Mouse (Mus musculus) CH12.LX (cell line): Measurements from ENCODE around the gene Trim9. TPM values are rescaled to one million over a fixed set of nuclear protein-coding genes. Genes with fewer than 3 reads are reported as not detected.

Experiments used
- DNase-seq: peaks from one replicate; pipeline ENCODE4 v3.0.0-alpha.2; 2013; ENCODE audit errors: extremely low read depth
- H3K27ac ChIP-seq: 2 replicates; pipeline ENCODE4 v1.5.1; 2012; ENCODE audit warnings: low read depth, mild to moderate bottlenecking, control low read depth, moderate library complexity; ENCODE audit not compliant: insufficient read depth
- H3K27me3 ChIP-seq: replicated peaks from 2 replicates; pipeline ENCODE3; 2012; ENCODE audit warnings: inconsistent platforms
- H3K36me3 ChIP-seq, 2 experiments: replicated peaks in 1 of 2; 2 replicates each; pipeline versions ENCODE3 to v1.6.1; 2012; ENCODE audit warnings: inconsistent platforms in 1 of 2, low read length in 1 of 2, mild to moderate bottlenecking in 1 of 2, mixed read lengths in 1 of 2, moderate library complexity in 1 of 2; ENCODE audit not compliant: control insufficient read depth in 1 of 2, insufficient read depth in 1 of 2
- H3K4me1 ChIP-seq, 2 experiments: 2 replicates each; pipeline ENCODE4 v1.6.1; 2012; ENCODE audit warnings: inconsistent platforms in 1 of 2, moderate library complexity in 1 of 2; ENCODE audit not compliant: insufficient read depth in 2 of 2, control insufficient read depth in 1 of 2
- H3K4me2 ChIP-seq: 2 replicates; pipeline ENCODE4 v1.6.1; 2012; ENCODE audit warnings: low read depth, mild to moderate bottlenecking, control low read depth; ENCODE audit not compliant: poor library complexity, insufficient read depth, severe bottlenecking
- H3K4me3 ChIP-seq, 3 experiments: fragments of 150-350 bp in 1 of 3; sonication (generic) in 1 of 3; replicated peaks in 1 of 3; 2 replicates each; pipeline versions ENCODE3 to v1.5.1; 2011 to 2012; ENCODE audit warnings: low read depth in 2 of 3, low read length in 2 of 3, mild to moderate bottlenecking in 2 of 3, moderate library complexity in 2 of 3, control low read depth in 1 of 3, improper control_type of control experiment in 1 of 3, inconsistent platforms in 1 of 3, mixed read lengths in 1 of 3; ENCODE audit not compliant: poor library complexity in 1 of 3
- H3K79me2 ChIP-seq: replicated peaks from 2 replicates; pipeline ENCODE4 v1.6.1; 2012; ENCODE audit warnings: mild to moderate bottlenecking, moderate library complexity; ENCODE audit not compliant: control insufficient read depth, poor library complexity, insufficient read depth, severe bottlenecking; ENCODE audit errors: extremely low read depth
- H3K9ac ChIP-seq: 2 replicates; pipeline ENCODE4 v1.6.1; 2012; ENCODE audit warnings: low read depth, mild to moderate bottlenecking, control low read depth, moderate library complexity; ENCODE audit not compliant: insufficient read depth
- H3K9me3 ChIP-seq: replicated peaks from 2 replicates; pipeline ENCODE3; 2012; ENCODE audit warnings: low read length, inconsistent platforms, mixed read lengths
- BHLHE40 ChIP-seq: IDR thresholded peaks from 2 replicates; pipeline ENCODE4 v1.6.1; 2011; ENCODE audit warnings: mild to moderate bottlenecking, low read depth, low read length, improper control_type of control experiment
- CHD1 ChIP-seq: IDR thresholded peaks from 2 replicates; pipeline ENCODE4 v1.6.1; 2012; ENCODE audit warnings: low read depth, low read length, improper control_type of control experiment, inconsistent platforms
- ELF1 ChIP-seq: IDR thresholded peaks from 2 replicates; pipeline ENCODE4 v1.6.1; 2014; ENCODE audit warnings: low read depth, mild to moderate bottlenecking, inconsistent platforms, low read length, improper control_type of control experiment
- ETS1 ChIP-seq: conservative IDR thresholded peaks from 2 replicates; pipeline ENCODE4 v1.6.1; 2012; ENCODE audit warnings: low read depth, mild to moderate bottlenecking, inconsistent platforms, low read length, improper control_type of control experiment, moderate library complexity
- GABPA ChIP-seq: IDR thresholded peaks from 2 replicates; pipeline ENCODE4 v1.6.1; 2012; ENCODE audit warnings: low read depth, low read length, improper control_type of control experiment, inconsistent platforms; ENCODE audit not compliant: insufficient replicate concordance
- IRF4 ChIP-seq: IDR thresholded peaks from 2 replicates; pipeline ENCODE4 v1.6.1; 2014; ENCODE audit warnings: low read depth, mild to moderate bottlenecking, inconsistent platforms, low read length, improper control_type of control experiment
- JUND ChIP-seq: conservative IDR thresholded peaks from 2 replicates; pipeline ENCODE4 v1.6.1; 2011; ENCODE audit warnings: low read depth, low read length, improper control_type of control experiment
- KAT2A ChIP-seq: IDR thresholded peaks from 2 replicates; pipeline ENCODE4 v1.6.1; 2012; ENCODE audit warnings: low read length, improper control_type of control experiment, inconsistent platforms; ENCODE audit not compliant: insufficient replicate concordance
- MAFK ChIP-seq: IDR thresholded peaks from 2 replicates; pipeline ENCODE4 v1.6.1; 2011; ENCODE audit warnings: low read length, improper control_type of control experiment; ENCODE audit not compliant: insufficient replicate concordance
- MAX ChIP-seq: IDR thresholded peaks from 2 replicates; pipeline ENCODE4 v1.6.1; 2011; ENCODE audit warnings: low read length, improper control_type of control experiment
- MEF2A ChIP-seq: IDR thresholded peaks from 2 replicates; pipeline ENCODE4 v1.6.1; 2014; ENCODE audit warnings: low read depth, mild to moderate bottlenecking, inconsistent platforms, low read length, improper control_type of control experiment, borderline replicate concordance
- NELFE ChIP-seq: IDR thresholded peaks from 2 replicates; pipeline ENCODE4 v1.6.1; 2011; ENCODE audit warnings: low read depth, low read length, improper control_type of control experiment
- POLR2A ChIP-seq: IDR thresholded peaks from 2 replicates; pipeline ENCODE4 v1.6.1; 2011; ENCODE audit warnings: low read depth, mild to moderate bottlenecking, improper control_type of control experiment, low read length
- POLR2AphosphoS2 ChIP-seq: IDR thresholded peaks from 2 replicates; pipeline ENCODE4 v1.6.1; 2011; ENCODE audit warnings: low read depth, low read length, improper control_type of control experiment
- TBP ChIP-seq: conservative IDR thresholded peaks from 2 replicates; pipeline ENCODE4 v1.6.1; 2011; ENCODE audit warnings: low read depth, low read length, improper control_type of control experiment
- USF1 ChIP-seq: IDR thresholded peaks from 2 replicates; pipeline ENCODE4 v1.6.1; 2014; ENCODE audit warnings: low read depth, mild to moderate bottlenecking, inconsistent platforms, low read length, improper control_type of control experiment
- ZMIZ1 ChIP-seq: IDR thresholded peaks from 2 replicates; pipeline ENCODE4 v1.6.1; 2012; ENCODE audit warnings: low read depth, mild to moderate bottlenecking, inconsistent platforms, low read length, improper control_type of control experiment
- dilution Hi-C: fragments of 300-500 bp; cut with MboI; formaldehyde crosslinking; loops from 2 replicates; pipeline ENCODE4 v1.14.3; 2020; ENCODE audit warnings: low sequenced_read_pairs; ENCODE audit not compliant: extremely low pct_unique_long_range_greater_than_20kb, extremely low pct_ligation_motif_present
- in situ Hi-C: fragments of 300-500 bp; cut with MboI; formaldehyde crosslinking; loops from 3 replicates; pipeline ENCODE4 v1.14.3; 2019; ENCODE audit warnings: low sequenced_read_pairs, low pct_ligation_motif_present, low pct_unique_long_range_greater_than_20kb, mixed read lengths
- polyA plus RNA-seq: library from polyadenylated mRNA; unstranded; fragments of >175 nt; gene quantifications from 2 replicates; pipeline ENCODE4 v1.2.1, GENCODE M21; 2012; ENCODE audit warnings: low read depth; ENCODE audit not compliant: insufficient read length
- total RNA-seq, 2 experiments: library from RNA; depleted of rRNA; stranded (reverse); fragments of 300-350 nt in 1 of 2; fragments of >200 nt in 1 of 2; gene quantifications; 2 replicates each; pipeline ENCODE4 v1.2.3; 2012 to 2014

Gene Trim9
- total and polyA plus RNA-seq, 3 experiments = 0.07 TPM; not detected in 2

DNA sequence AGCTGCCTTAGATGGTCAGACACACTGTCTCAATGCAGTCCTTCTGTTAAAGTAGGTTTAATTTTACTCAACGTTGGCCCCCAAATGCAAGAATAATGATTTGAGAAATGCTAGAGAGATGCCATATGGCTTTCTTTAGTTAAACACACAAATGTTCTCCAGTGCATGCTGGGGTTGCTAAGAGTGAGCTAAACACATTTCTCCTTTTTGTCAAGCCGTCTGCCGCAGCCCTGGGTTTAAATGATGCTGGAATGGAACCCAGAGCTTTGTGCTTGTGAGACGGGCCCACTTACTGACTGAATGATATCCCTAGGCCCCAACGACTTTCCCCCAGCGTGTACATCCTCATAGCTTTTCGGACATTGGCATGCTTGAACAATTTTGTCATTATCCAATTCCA is 104.9 kb downstream of the Trim9 start:
- H3K27me3 ChIP-seq = no peaks in the 10 kb centered on the region
- H3K4me1 ChIP-seq = peaks cover 3 to 6% of the 10 kb centered on the region in 2 experiments; a peak in 1 of 4 replicates
- no peaks in the 10 kb centered on the region for H3K36me3 ChIP-seq
- no peak overlapping the region for H3K4me3 ChIP-seq
- no peaks in the 10 kb centered on the region for H3K79me2 ChIP-seq
- no peak for DNase-seq
- H3K27ac ChIP-seq = no peak overlapping the region
- dilution Hi-C loops (no loop called here), in situ Hi-C loops (loop anchor here (25.0 kb wide), 1 partner anchor 670 kb away; no protein-coding TSS in a partner anchor)
- H3K4me2 ChIP-seq = no peak overlapping the region
- no peaks in the 10 kb centered on the region for H3K9me3 ChIP-seq
- TF ChIP-seq ELF1 (no peak), MAX (no peak), ZMIZ1 (no peak), KAT2A (no peak), POLR2A (no peak), CHD1 (no peak), GABPA (no peak), MAFK (no peak), BHLHE40 (no peak), JUND (no peak), USF1 (no peak), IRF4 (no peak), POLR2AphosphoS2 (no peak)
- H3K9ac ChIP-seq = no peak overlapping the region

DNA sequence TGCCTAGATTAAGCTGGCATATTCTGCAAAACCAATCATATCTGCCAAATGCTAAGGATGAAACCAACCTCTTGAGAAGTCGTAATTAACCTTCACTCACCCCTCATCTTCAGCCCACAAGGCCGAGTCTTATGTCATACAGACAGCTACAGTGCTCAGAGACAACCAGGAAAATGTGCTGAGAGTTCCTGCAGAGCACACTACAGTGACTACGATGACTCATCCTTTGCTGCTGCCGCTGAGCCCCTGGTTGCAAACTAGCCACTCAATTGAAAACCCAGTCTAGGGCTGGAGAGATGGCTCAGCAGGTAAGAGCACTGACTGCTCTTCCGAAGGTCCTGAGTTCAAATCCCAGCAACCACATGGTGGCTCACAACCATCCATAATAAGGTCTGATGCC is 107.7 kb downstream of the Trim9 start:
- Histone ChIP-seq H3K9ac (no peak overlapping the region), H3K27ac (no peak overlapping the region), H3K9me3 (no peaks in the 10 kb centered on the region), H3K4me1 (peaks cover 0 to 8% of the 10 kb centered on the region in 2 experiments; a peak in 1 of 4 replicates), H3K4me2 (no peak overlapping the region), H3K27me3 (no peaks in the 10 kb centered on the region), H3K36me3 (no peaks in the 10 kb centered on the region), H3K4me3 (no peak overlapping the region), H3K79me2 (no peaks in the 10 kb centered on the region)
- no peak for DNase-seq
- TF ChIP-seq TBP (0 out of 2 replicates have a peak, but pooled peaks have one; percentile 18), MEF2A (no peak), NELFE (no peak), JUND (no peak), ELF1 (no peak), ETS1 (no peak)
- dilution Hi-C loops = no loop called here
- in situ Hi-C loops = loop anchor here (25.0 kb wide), 1 partner anchor 673 kb away; no protein-coding TSS in a partner anchor
